8 mouse cellular contexts compared by ENCODE assay signal in the genomic region with DNA sequence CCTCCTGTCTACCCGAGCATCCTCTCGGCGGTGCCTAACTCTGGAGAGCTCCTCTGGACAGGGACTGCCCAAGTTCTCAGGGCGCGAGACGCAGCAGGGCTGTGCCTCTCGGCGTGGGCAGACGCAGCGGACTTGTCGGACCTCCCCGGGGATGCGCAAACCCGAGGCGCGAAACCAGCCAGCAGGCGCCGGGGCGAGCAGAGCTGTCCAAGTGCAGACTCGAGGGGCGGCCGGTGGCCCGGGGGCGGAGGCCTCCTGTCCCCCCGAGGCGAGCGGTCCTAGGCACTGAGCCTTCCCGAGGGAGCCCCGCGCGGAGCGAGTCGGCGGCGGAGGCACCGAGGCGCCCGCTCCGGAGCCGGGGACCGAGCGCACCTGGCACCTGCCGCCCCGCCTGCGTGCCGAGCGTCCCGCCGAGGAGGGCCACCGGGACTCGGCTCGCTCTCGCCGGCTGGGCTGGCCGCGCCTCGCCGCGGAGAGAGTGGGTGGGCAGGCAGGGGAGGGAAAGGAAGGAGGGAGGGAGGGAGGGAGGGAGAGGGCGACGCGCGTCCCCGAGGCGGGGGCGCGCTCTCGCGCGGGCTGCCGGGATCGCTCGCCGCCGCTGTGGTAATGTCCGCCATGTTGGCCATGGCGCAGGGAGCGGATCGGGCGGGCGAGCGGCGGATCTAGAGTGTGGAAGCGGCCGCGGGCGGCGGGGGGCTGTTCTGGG. TPM values are rescaled to one million over a fixed set of nuclear protein-coding genes. Genes with fewer than 3 reads are reported as not detected.
DNase-seq lines count a peak whose midpoint lies in the region; ATAC-seq lines count a peak whose summit lies in the region.

A gene (plus strand): TSS at position 556 of the 706 bp plus-strand sequence.

- no peaks in the 10 kb centered on the region for H3K27me3 ChIP-seq in hindbrain, embryonic 12.5 days

- peak within 1 kb of the TSS; percentile 99 for H3K9ac ChIP-seq in hindbrain, embryonic 12.5 days

- peak within 1 kb of the TSS; percentile 100 for H3K27ac ChIP-seq in hindbrain, embryonic 12.5 days

- peak; percentile 87 for ATAC-seq in hindbrain, embryonic 12.5 days (ENCODE audit: low FRiP score)

- peak within 1 kb of the TSS; percentile 82 for H3K4me2 ChIP-seq in hindbrain, embryonic 12.5 days (replicated peaks)

- H3K9me3 ChIP-seq in hindbrain, embryonic 12.5 days (replicated peaks), result no peaks in the 10 kb centered on the region

- WGBS in hindbrain, embryonic 12.5 days, result under 1% methylated on average over 66 of the region's 88 CpGs

- no peaks in the 10 kb centered on the region for H3K36me3 ChIP-seq in hindbrain, embryonic 12.5 days

- peak within 1 kb of the TSS; percentile 78 for H3K4me3 ChIP-seq in hindbrain, embryonic 12.5 days

- H3K4me1 ChIP-seq in hindbrain, embryonic 12.5 days, result peaks cover 14% of the 10 kb centered on the region

- peak; percentile 93 for DNase-seq in NIH3T3 (ENCODE audit: low read depth)
- DNase-seq in cerebellum, postnatal 10 days, result peak; percentile 94
- peak; percentile 62 to 84 for DNase-seq in frontal cortex, postnatal 10 days (ENCODE audit: low spot score in 2 of 2)
- peak; percentile 84 to 86 for DNase-seq in layer of hippocampus, postnatal 14 days (ENCODE audit: low spot score in 2 of 2)
- peak; percentile 85 for DNase-seq in lung, postnatal 10 days
- peak; percentile 77 for DNase-seq in ovary, postnatal 14 days (ENCODE audit: low spot score)
- DNase-seq in thymus, postnatal 10 days (ENCODE audit: low spot score in 2 of 2), result peak; percentile 78 to 87

RNA-seq across cellular contexts. Expression of the gene that starts here (rescaled TPM):
- polyA plus RNA-seq in hindbrain, embryonic 12.5 days (2016; fragmentation: Nextera tagmentation; extraction: Ambion mirVana), result 12.0 and 14.1 TPM in 2 replicates
- total RNA-seq in layer of hippocampus, postnatal 14 days (2021), result 10 to 100 TPM; 42.4 to 45.1 TPM

Comparison
In these comparisons a context has a peak if more than half of its experiments do, and no peak if none do; other contexts are left out.
1. Peak in every context shown above with its lines: DNase-seq, ATAC-seq, H3K4me3 ChIP-seq and H3K27ac ChIP-seq.